Mouse (Mus musculus) heart, embryonic 10.5 days (tissue): ENCODE data around the gene Dpm3. TPM values are rescaled to one million over a fixed set of nuclear protein-coding genes. Genes with fewer than 3 reads are reported as not detected.

Experiments
- DNase-seq: peaks from one replicate; pipeline ENCODE4 v3.0.0-alpha.2; 2017; ENCODE audit warnings: low spot score
- H3K27ac ChIP-seq: fragments of 300-500 bp; sonication (generic); 2 replicates; pipeline ENCODE4 v1.5.1; 2016; ENCODE audit warnings: mild to moderate bottlenecking
- H3K27me3 ChIP-seq: fragments of 300-500 bp; sonication (generic); 2 replicates; pipeline ENCODE4 v1.6.1; 2016; ENCODE audit warnings: mild to moderate bottlenecking; ENCODE audit not compliant: poor library complexity, insufficient read depth, severe bottlenecking
- H3K36me3 ChIP-seq: fragments of 300-500 bp; sonication (generic); 2 replicates; pipeline ENCODE4 v1.6.1; 2016; ENCODE audit warnings: mild to moderate bottlenecking, moderate library complexity
- H3K4me1 ChIP-seq: fragments of 300-500 bp; sonication (generic); 2 replicates; pipeline ENCODE4 v1.6.1; 2016; ENCODE audit warnings: mild to moderate bottlenecking
- H3K4me3 ChIP-seq: fragments of 300-500 bp; sonication (generic); 2 replicates; pipeline ENCODE4 v1.5.1; 2016; ENCODE audit warnings: mild to moderate bottlenecking, moderate library complexity
- H3K9me3 ChIP-seq: fragments of 300-500 bp; sonication (generic); 2 replicates; pipeline ENCODE4 v1.6.1; 2016; ENCODE audit warnings: mild to moderate bottlenecking, moderate library complexity
- WGBS: fragments of 180-500 bp; shearing (Covaris S2); methylation state at CpG from one replicate; pipeline ENCODE4 v1.1.7; 2016; 5-methylcytosine and 5-hydroxymethylcytosine counted together
- polyA plus RNA-seq: library from polyadenylated mRNA; unstranded; fragments of >200 nt; fragmentation: Nextera tagmentation; extraction: Ambion mirVana; gene quantifications from 2 replicates; pipeline ENCODE4 v1.2.1, GENCODE M21; 2016

Dpm3 gene
- polyA plus RNA-seq, 1 experiment from 2014 or later: 86.0 TPM

- Histone ChIP-seq H3K4me1 (peaks cover 19% of the 10 kb centered on the region), H3K36me3 (no peaks in the 10 kb centered on the region), H3K27ac (no peak overlapping the region), H3K9me3 (no peaks in the 10 kb centered on the region), H3K27me3 (no peaks in the 10 kb centered on the region), H3K4me3 (no peak overlapping the region)
- 84% methylated on average over 11 of the region's 11 CpGs for WGBS
- no peak for DNase-seq
These were observed 34.2 kb downstream of the Dpm3 start for GRCm38 (mm10) chr3:89293247-89293918.

GRCm38 (mm10) chr3:89294195-89294594 lies 35.0 kb downstream of the Dpm3 start:
- 67% methylated on average over 5 of the region's 5 CpGs for WGBS

GRCm38 (mm10) chr3:89295685-89296230 lies 36.6 kb downstream of the Dpm3 start:
- Histone ChIP-seq H3K9me3 (no peaks in the 10 kb centered on the region), H3K27ac (no peak overlapping the region), H3K36me3 (no peaks in the 10 kb centered on the region), H3K27me3 (no peaks in the 10 kb centered on the region), H3K4me3 (no peak overlapping the region), H3K4me1 (peaks cover 15% of the 10 kb centered on the region; the same call in 1 of the 2 replicates)
- DNase-seq: no peak
- WGBS: 80% methylated on average over 8 of the region's 8 CpGs

More at GRCm38 (mm10) chr3:89294195-89294594, 35.0 kb downstream of the Dpm3 start:
- Histone ChIP-seq H3K4me3 (no peak overlapping the region), H3K9me3 (no peaks in the 10 kb centered on the region), H3K4me1 (peaks cover 11% of the 10 kb centered on the region; the same call in 1 of the 2 replicates), H3K27ac (no peak overlapping the region), H3K27me3 (no peaks in the 10 kb centered on the region), H3K36me3 (no peaks in the 10 kb centered on the region)
- no peak for DNase-seq

GRCm38 (mm10) chr3:89296761-89297396 lies 37.7 kb downstream of the Dpm3 start:
- no peak for DNase-seq
- H3K4me1 ChIP-seq: peaks cover 12% of the 10 kb centered on the region; the same call in 1 of the 2 replicates
- no peaks in the 10 kb centered on the region for H3K9me3 ChIP-seq
- H3K27ac ChIP-seq: no peak overlapping the region
- 74% methylated on average over 11 of the region's 11 CpGs for WGBS
- no peaks in the 10 kb centered on the region for H3K36me3 ChIP-seq
- no peaks in the 10 kb centered on the region for H3K27me3 ChIP-seq
- no peak overlapping the region for H3K4me3 ChIP-seq

DNA sequence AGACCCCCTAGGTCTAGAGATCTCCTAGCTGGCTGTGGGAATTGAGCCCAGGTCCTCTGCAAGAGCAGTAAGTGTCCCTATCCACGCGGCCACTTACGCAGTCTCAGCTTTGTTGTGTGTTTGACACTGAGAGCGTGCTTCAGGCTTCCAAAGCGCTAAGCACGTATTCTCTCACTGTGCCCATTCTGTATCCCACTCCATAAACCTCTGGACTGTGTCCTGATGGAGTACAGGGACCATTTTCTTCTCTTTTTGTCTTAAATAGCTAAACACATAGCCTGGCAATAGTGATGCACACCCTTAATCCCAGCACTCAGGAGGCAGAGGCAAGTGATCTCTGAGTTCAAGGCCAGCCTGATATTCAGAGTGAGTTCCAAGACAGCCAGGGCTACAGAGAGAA lies 39.8 kb downstream of the Dpm3 start:
- Histone ChIP-seq H3K9me3 (no peaks in the 10 kb centered on the region), H3K36me3 (no peaks in the 10 kb centered on the region), H3K27ac (no peak overlapping the region), H3K4me3 (no peak overlapping the region), H3K4me1 (peaks cover 7% of the 10 kb centered on the region; the same call in 1 of the 2 replicates), H3K27me3 (no peaks in the 10 kb centered on the region)
- WGBS: 82% methylated on average over 6 of the region's 6 CpGs
- DNase-seq: no peak

DNA sequence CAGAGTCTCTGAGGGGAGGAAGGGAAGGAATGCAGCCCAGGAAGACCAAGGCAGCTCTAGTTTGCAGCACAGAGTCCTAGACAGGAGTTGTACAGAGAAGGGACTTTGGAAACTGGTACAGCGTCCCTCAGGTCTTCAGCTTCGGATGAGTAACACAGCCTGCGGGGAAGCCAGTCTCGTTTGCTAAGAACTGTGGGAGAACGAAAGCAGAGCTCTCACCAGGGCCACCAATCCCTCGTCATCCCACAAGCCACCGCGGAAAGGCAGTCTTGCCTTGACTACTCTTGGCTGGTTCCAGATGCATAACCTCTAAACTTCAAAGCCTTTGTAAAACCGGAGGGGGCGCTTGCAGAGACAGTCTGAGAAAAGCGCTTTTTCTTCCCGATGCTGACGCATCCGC lies 40.3 kb downstream of the Dpm3 start:
- Histone ChIP-seq H3K36me3 (no peaks in the 10 kb centered on the region), H3K9me3 (no peaks in the 10 kb centered on the region), H3K27ac (peak overlapping the region; percentile 57; the same call in 1 of the 2 replicates), H3K4me1 (peaks cover 9% of the 10 kb centered on the region; the same call in 1 of the 2 replicates), H3K4me3 (peak overlapping the region; percentile 51), H3K27me3 (no peaks in the 10 kb centered on the region)
- no peak for DNase-seq
- WGBS: 3% methylated on average over 14 of the region's 14 CpGs

- Histone ChIP-seq H3K27ac (0 out of 2 replicates have a peak overlapping the region, but pooled peaks have one; percentile 57), H3K4me1 (peaks cover 9% of the 10 kb centered on the region; the same call in 1 of the 2 replicates), H3K27me3 (no peaks in the 10 kb centered on the region), H3K9me3 (no peaks in the 10 kb centered on the region), H3K4me3 (peak overlapping the region; percentile 51), H3K36me3 (no peaks in the 10 kb centered on the region)
- no peak for DNase-seq
- WGBS: 42% methylated on average over 1 of the region's 1 CpGs
These were observed 40.9 kb downstream of the Dpm3 start for GRCm38 (mm10) chr3:89300071-89300470.

DNA sequence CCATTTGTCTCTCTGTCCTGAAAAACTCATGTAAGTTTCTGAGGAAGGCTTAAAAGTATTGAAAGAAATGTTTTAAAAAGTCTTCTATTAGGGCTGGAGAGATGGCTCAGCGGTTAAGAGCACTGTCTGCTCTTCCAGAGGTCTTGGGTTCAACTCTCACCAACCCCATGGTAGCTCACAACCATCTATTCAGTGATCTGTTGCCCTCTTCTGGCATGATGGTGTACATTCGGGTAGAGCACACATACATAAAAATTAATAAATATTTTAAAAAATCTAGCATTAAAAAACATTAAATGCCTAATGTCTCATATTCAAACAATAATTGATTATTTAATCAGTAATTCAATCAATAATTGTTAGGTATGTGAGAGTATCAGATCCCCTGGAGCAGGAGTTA lies 41.4 kb downstream of the Dpm3 start:
- Histone ChIP-seq H3K27ac (no peak overlapping the region), H3K36me3 (no peaks in the 10 kb centered on the region), H3K4me3 (no peak overlapping the region), H3K4me1 (peaks cover 9% of the 10 kb centered on the region; the same call in 1 of the 2 replicates), H3K9me3 (no peaks in the 10 kb centered on the region), H3K27me3 (no peaks in the 10 kb centered on the region)
- WGBS: 61% methylated on average over 2 of the region's 2 CpGs
- DNase-seq: no peak

DNA sequence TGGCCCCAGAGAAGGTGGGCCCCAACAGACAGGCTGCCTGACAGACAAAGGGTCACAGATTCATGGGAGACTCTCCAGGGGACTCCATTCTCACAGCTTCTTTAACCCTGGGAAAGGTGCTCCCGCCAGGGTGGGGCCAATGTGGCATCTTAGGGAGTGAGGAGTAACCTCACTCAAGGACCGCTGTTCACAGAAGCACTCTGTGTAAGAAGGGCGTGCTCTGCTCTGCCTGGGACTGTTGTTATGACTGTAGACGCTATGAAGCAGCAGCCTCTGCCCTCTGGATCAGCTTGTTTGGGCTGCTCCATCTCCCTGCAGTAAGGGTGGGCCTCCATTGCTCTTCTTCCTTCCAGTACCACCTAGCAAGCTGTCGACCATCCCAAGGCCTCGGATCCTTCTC lies 45.3 kb downstream of the Dpm3 start:
- H3K27me3 ChIP-seq: no peaks in the 10 kb centered on the region
- no peaks in the 10 kb centered on the region for H3K9me3 ChIP-seq
- WGBS: 49% methylated on average over 6 of the region's 6 CpGs
- no peak overlapping the region for H3K27ac ChIP-seq
- DNase-seq: no peak
- no peaks in the 10 kb centered on the region for H3K36me3 ChIP-seq
- H3K4me3 ChIP-seq: no peak overlapping the region
- peaks cover 19% of the 10 kb centered on the region for H3K4me1 ChIP-seq

GRCm38 (mm10) chr3:89305105-89305504 lies 45.9 kb downstream of the Dpm3 start:
- WGBS: 61% methylated on average over 4 of the region's 4 CpGs
- Histone ChIP-seq H3K27me3 (no peaks in the 10 kb centered on the region), H3K36me3 (no peaks in the 10 kb centered on the region), H3K4me3 (no peak overlapping the region), H3K4me1 (peaks cover 15% of the 10 kb centered on the region), H3K27ac (no peak overlapping the region), H3K9me3 (no peaks in the 10 kb centered on the region)
- DNase-seq: no peak

DNA sequence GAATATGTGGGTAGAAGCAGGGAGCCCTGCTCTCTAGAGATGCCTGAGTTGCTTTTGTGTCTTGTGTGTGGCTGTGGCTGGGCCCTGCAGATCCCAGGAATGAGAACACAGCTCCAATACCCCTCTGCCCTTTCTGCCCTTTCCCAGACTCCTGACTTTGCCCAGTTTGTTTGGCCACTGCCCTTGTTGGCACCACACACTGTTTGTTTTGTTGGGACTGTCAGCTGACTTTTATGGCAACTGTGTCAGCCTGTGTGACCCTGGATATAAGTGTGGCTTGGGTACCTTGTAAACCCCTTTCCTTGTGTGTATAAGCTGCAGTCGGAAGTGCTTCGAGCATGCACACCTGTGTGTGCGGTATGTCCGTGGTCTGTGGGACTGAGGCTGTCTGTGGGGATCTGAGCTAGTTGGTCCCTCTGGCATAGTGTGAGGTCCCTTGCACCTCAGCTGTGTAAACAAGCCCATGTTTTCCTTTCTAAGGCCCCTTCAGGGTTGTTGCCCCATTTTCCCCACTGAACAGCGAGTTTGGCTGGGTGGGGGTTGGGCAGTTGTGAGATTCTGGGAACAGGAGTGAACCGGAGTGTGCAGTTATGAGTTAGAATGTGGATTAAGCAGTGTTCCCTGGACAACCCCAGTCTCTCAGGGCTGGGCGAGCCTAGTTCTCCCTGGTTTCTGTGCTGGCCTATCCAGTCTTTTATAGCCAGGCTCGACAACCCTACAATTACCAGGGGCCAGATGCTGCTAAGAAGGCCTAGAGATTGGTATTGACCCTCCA lies 46.6 kb downstream of the Dpm3 start:
- Histone ChIP-seq H3K4me1 (peaks cover 15% of the 10 kb centered on the region), H3K4me3 (no peak overlapping the region), H3K27ac (no peak overlapping the region), H3K36me3 (no peaks in the 10 kb centered on the region), H3K27me3 (no peaks in the 10 kb centered on the region), H3K9me3 (no peaks in the 10 kb centered on the region)
- WGBS: 71% methylated on average over 8 of the region's 8 CpGs
- DNase-seq: no peak

DNA sequence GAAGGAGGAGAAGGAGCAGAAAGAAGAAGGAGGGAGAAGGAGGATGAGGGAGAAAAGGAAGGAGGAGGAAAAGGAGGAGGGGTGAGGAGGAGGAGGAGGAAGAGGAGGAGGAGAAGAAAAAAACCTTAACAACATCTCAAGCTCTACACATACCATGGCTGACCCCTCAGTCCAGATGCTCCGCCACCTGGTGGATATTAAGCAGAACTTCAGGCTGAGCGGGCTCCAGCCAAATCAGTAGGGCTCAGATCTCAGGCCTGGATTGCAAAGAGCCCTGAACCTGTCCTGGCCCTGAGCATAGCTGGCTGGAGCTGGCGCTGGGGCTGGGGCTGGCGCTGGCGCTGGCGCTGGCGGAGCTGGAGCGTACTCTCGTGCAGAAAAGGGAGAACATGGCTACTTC lies 48.9 kb downstream of the Dpm3 start:
- Histone ChIP-seq H3K36me3 (no peaks in the 10 kb centered on the region), H3K4me1 (peaks cover 15% of the 10 kb centered on the region), H3K9me3 (no peaks in the 10 kb centered on the region), H3K27ac (no peak overlapping the region), H3K4me3 (no peak overlapping the region), H3K27me3 (no peaks in the 10 kb centered on the region)
- WGBS: 5% methylated on average over 9 of the region's 9 CpGs
- peak; percentile 87 for DNase-seq
